Mouse (Mus musculus): ENCODE data around the gene Ndufs2. TPM values are rescaled to one million over a fixed set of nuclear protein-coding genes. Genes with fewer than 3 reads are reported as not detected.
A peak's percentile ranks its signal among the peaks of the same experiment; 100 is the strongest.

Gene Ndufs2
- polyA plus RNA-seq, 1 experiment from 2014 or later, result 217 TPM

DNA sequence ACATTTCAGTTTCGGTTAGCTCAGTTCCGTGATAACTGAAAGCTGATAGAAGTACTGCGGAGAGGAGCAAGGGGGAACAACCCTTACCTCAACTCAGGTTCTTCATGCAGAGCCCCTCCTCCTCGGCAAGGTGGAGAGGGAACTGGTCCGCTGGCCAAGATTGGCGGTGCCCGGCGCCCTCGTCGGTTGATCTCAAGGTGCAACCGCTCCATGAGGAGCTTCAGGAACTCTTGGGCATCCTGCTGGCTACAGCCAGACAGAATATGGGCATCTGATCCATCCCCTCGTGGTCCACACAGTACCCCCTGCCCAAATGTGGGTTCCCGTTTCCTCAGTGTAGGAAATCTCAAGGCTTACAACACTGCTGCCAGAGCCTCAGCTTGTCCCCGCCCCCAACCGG lies 33.3 kb upstream of the Ndufs2 start:
- H3K27me3 ChIP-seq, result no peaks in the 10 kb centered on the region
- H3K36me3 ChIP-seq, result peaks cover 54% of the 10 kb centered on the region

DNA sequence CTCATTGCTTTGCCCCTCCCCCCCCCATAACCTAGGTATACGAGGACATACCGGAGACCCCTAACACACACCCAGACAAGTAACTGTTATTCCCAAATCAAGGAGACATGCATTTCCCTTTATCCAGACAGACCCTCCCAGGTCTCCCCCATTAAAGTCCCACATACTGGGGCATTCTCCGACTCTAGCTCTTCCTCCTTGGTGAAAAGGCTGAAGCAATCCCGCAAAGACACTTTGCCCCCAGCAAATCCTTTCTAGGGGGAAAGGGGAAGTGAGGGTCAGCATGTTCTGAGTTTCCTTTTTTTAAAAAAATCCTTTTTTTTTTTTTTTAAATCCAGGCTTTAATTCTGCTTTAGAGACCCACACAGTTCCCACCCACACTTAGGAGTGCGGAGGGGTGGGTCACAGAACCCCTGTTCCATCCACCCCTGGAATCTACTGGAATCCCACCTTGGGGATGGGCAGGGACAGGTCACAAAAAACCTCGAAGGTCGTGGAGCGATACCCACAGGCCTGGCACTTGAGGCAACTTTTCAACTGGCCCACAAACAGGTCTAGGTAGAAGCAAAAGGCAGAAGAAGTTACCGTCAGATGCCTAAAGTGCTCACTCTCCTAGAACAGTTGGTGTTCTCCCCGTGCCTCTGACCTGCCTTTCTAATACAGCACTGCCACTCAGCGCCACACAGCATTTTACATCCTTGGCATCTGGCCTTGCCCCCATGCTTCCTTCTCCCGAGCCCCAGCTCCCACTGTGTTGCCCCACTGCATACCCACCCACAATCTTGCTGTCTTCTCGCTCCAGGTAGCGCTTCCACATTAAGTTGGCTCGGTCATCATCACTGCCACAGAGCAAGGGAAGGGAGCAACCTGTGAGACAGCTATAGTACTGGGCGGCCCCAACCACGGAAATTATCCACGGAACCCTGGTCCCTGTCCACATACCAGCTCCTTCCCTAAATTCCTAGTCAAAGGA lies 32.3 kb upstream of the Ndufs2 start:
- H3K9me3 ChIP-seq, result no peaks in the 10 kb centered on the region
- 87% methylated on average over 18 of the region's 18 CpGs for WGBS
- no peak overlapping the region for H3K27ac ChIP-seq
- no peaks in the 10 kb centered on the region for H3K27me3 ChIP-seq
- H3K4me1 ChIP-seq, result peaks cover 52% of the 10 kb centered on the region
- ATAC-seq (ENCODE audit: insufficient number of reproducible peaks, low FRiP score, low TSS enrichment, low read depth), result no peak
- no peak overlapping the region for H3K4me2 ChIP-seq
- no peak overlapping the region for H3K9ac ChIP-seq
- H3K36me3 ChIP-seq, result peaks cover 51% of the 10 kb centered on the region
- no peak overlapping the region for H3K4me3 ChIP-seq

More for the DNA sequence above, 33.3 kb upstream of the Ndufs2 start:
- WGBS, result 94% methylated on average over 15 of the region's 15 CpGs
- Histone ChIP-seq H3K4me1 (peaks cover 52% of the 10 kb centered on the region), H3K9ac (no peak overlapping the region), H3K4me3 (no peak overlapping the region), H3K9me3 (no peaks in the 10 kb centered on the region), H3K4me2 (no peak overlapping the region), H3K27ac (no peak overlapping the region)
- ATAC-seq (ENCODE audit: insufficient number of reproducible peaks, low FRiP score, low TSS enrichment, low read depth), result no peak

DNA sequence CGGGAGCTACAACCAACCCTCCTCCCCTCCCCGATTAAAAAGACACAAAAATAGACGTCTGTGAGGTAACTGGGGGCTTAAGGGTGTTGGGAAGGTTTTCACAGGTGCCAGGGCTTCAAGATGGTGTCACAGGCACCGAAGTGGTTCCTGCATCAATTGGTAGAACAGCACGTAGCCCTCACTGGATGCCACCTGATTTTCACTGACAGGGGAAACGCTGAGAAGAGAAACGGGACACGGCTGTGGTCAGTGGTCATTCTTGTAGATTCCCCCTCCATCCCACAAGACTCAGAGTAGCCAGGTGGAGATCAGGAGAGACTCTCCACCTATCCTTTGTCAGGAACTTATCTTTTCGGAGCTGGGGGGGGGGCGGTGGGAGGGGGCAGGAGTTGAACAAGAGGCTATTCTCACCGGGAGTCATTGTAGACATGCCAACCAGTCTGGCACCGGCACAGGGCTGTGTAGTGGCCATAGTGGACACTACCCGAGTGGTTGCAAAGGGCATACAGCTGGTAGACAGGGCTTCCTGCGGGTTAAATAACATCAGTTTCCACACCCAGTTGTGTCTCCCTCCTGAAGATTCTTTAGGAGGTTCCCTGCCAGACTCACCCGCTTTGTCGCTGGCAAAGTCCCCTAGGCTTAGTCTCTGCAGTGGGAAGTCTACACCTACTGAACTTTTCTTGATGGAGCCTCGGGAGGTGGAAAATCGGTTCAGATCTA lies 31.1 kb upstream of the Ndufs2 start:
- Histone ChIP-seq H3K9me3 (no peaks in the 10 kb centered on the region), H3K9ac (no peak overlapping the region), H3K4me2 (peak overlapping the region; percentile 77), H3K4me1 (peaks cover 45% of the 10 kb centered on the region), H3K27ac (peak overlapping the region; percentile 91; the same call in 1 of the 2 replicates), H3K36me3 (peaks cover 62% of the 10 kb centered on the region), H3K4me3 (no peak overlapping the region), H3K27me3 (no peaks in the 10 kb centered on the region)
- ATAC-seq (ENCODE audit: insufficient number of reproducible peaks, low FRiP score, low TSS enrichment, low read depth), result no peak
- WGBS, result 78% methylated on average over 18 of the region's 18 CpGs

DNA sequence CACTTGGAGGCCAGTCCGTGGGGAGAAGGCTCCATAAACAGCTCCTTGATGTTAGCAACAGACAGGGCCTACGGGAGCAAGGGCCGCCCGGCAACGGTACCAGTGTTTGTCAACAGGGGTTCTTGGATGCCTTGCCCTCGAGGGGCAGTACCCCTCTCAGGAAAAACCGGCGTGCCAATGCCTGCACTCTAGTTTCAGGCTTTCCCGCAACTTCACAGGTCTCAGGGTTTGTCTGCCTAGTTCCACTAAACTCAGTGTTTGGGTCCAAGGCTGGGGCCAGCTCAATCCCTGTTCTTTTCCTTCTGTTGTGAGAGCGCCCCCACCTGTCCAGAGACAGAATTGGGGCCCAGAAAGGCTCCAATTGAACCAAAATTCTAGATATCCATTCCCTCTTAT lies 30.3 kb upstream of the Ndufs2 start:
- WGBS, result 0% methylated on average over 10 of the region's 10 CpGs
- H3K4me1 ChIP-seq, result peaks cover 38% of the 10 kb centered on the region
- no peaks in the 10 kb centered on the region for H3K27me3 ChIP-seq
- peak overlapping the region; percentile 47; the same call in 1 of the 2 replicates for H3K9ac ChIP-seq
- no peaks in the 10 kb centered on the region for H3K9me3 ChIP-seq
- H3K4me2 ChIP-seq, result peak overlapping the region; percentile 77
- H3K27ac ChIP-seq, result peak overlapping the region; percentile 91
- peaks cover 66% of the 10 kb centered on the region for H3K36me3 ChIP-seq
- H3K4me3 ChIP-seq, result peak overlapping the region; percentile 70
- ATAC-seq (ENCODE audit: insufficient number of reproducible peaks, low FRiP score, low TSS enrichment, low read depth), result peak; percentile 44

DNA sequence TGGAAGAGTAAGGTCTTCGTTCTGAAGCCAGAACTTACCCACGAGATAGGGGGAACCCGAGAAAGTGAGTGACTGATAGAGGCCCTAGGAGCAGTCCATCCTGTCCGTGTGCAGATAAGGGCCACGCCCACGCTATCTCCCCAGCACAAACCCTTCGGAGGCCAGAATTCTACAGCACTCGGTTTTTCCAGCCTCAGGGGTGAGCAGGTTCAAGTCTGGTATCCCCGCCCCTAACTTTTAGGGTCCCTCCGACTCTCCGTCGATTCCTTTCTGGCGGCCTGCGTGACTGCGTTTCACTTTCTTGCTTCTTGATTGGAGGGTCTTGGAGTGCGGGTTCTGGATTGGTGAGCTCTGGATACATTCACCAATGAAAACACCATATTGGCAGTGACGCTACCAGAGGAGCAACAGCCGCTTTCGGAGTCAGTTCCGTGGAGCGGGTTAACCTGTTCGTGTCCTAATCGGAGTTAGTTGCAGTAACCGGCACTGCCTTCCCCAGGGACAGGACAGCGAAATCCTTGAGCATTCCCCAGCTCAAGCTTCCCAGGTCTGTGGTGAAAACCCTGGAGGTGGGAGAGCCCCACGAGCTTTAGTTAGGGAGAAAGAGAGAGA lies 29.8 kb upstream of the Ndufs2 start, which contains the start of gene Ppox:
Gene Ppox, minus strand, starts transcription at position 271 of the 612 bp plus-strand sequence.
- H3K4me2 ChIP-seq, result peak within 1 kb of the TSS; percentile 84
- under 1% methylated on average over 26 of the region's 26 CpGs for WGBS
- ATAC-seq (ENCODE audit: insufficient number of reproducible peaks, low FRiP score, low TSS enrichment, low read depth), result peak; percentile 95

DNA sequence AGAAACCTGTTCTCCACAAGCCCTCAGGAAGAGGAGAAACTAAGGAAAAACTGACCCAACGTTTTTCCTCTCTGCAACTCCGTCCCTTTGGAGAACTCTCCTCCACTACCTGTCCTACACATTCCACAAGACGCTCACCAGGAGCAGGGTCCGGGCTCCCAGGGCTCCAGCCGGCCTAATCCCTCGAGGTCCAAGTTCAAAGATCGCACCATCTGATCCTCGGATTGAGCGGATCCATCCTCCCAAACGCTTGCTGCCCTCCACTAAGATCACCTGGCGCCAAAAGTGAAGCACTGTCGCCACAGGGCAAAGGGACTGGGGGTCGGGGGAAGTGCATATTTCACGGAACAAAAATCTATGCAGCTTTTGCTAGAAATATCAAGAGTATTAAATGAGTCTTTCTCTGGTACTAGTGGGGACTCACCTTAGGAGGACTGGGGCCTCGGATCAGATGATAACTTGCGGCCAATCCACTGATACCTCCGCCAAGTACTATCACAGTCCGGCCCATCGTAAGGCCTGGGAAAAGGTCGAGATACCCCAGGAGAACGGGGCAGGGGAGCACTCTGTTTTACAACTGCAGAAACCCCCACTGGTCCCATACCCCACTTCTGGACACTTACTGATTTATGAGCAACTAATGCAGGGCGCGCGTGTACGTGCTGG lies 29.2 kb upstream of the Ndufs2 start:
- WGBS, result under 1% methylated on average over 25 of the region's 25 CpGs
- peak overlapping the region; percentile 84 for H3K4me2 ChIP-seq

More for the DNA sequence above, 29.8 kb upstream of the Ndufs2 start, which contains the start of gene Ppox:
- Histone ChIP-seq H3K9ac (peak within 1 kb of the TSS; percentile 69), H3K4me1 (peaks cover 33% of the 10 kb centered on the region), H3K9me3 (no peaks in the 10 kb centered on the region), H3K36me3 (peaks cover 66% of the 10 kb centered on the region), H3K27ac (peak within 1 kb of the TSS; percentile 91), H3K4me3 (peak within 1 kb of the TSS; percentile 70), H3K27me3 (no peaks in the 10 kb centered on the region)

DNA sequence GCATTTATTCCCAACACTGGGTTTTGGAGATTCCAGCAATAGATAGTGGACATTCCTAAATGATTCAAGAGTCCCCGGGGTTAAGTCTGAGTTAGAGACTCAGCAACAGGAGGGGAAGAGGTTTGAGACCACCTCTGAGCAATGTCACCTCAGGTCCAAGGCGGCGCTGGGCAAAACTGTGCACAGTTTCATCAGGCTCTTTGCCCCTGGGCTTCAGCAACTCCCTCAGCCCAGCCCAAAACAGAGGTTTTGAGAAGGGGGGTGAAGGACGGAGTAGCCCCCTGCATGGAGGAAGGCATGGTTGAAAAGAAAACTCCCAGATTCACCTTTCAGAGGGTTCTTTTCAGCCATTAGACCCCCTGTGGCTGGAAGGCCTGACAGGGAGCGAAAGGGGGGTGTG lies 28.5 kb upstream of the Ndufs2 start:
- no peaks in the 10 kb centered on the region for H3K9me3 ChIP-seq
- H3K4me1 ChIP-seq, result peaks cover 22% of the 10 kb centered on the region
- peak overlapping the region; percentile 70 for H3K4me3 ChIP-seq
- ATAC-seq (ENCODE audit: insufficient number of reproducible peaks, low FRiP score, low TSS enrichment, low read depth), result no peak
- H3K36me3 ChIP-seq, result peaks cover 67% of the 10 kb centered on the region
- peak overlapping the region; percentile 84 for H3K4me2 ChIP-seq
- peak overlapping the region; percentile 69 for H3K9ac ChIP-seq
- H3K27me3 ChIP-seq, result no peaks in the 10 kb centered on the region
- H3K27ac ChIP-seq, result no peak overlapping the region
- WGBS, result 60% methylated on average over 5 of the region's 5 CpGs

More for the DNA sequence above, 29.2 kb upstream of the Ndufs2 start:
- H3K27me3 ChIP-seq, result no peaks in the 10 kb centered on the region
- peak overlapping the region; percentile 69 for H3K9ac ChIP-seq
- peaks cover 27% of the 10 kb centered on the region for H3K4me1 ChIP-seq
- H3K9me3 ChIP-seq, result no peaks in the 10 kb centered on the region
- peaks cover 67% of the 10 kb centered on the region for H3K36me3 ChIP-seq
- peak overlapping the region; percentile 77 for H3K27ac ChIP-seq
- peak; percentile 11; the same call in 1 of the 2 replicates for ATAC-seq (ENCODE audit: insufficient number of reproducible peaks, low FRiP score, low TSS enrichment, low read depth)
- H3K4me3 ChIP-seq, result peak overlapping the region; percentile 70

DNA sequence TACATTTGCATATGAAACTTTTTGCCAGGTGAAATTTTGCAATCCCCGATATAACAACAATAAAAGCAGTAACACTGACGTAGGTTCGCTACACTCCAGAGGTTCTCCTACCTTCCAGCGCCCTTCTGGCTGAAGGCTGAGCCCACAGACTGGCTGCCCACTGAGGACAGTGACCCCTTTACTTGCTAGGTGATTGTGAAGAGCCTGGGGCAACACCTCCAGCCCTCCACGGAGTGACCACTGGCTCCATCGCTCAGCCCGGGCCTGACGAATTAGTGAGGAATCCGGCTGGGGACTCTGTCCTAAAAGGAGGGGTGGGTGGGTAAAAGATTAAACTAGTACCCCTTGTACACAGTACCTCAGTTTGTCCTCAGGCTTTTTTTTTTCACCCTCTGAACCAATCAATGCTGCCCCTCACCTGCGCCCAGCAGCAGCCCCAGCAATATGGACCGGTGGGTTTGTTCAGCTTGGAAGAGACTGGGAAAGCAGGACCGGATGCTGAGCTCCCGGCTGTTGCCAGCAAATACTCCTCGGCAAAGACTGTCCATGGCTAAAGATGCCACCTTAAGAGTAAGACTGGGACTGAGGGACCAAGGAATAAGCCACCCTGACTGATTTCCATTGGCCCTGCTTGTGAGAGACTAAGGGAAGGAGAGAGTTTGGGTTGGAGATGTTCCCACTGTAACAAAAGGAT lies 28.0 kb upstream of the Ndufs2 start:
- Histone ChIP-seq H3K4me3 (peak overlapping the region; percentile 70; the same call in 1 of the 2 replicates), H3K27ac (no peak overlapping the region), H3K4me1 (peaks cover 19% of the 10 kb centered on the region), H3K9me3 (no peaks in the 10 kb centered on the region), H3K9ac (no peak overlapping the region), H3K36me3 (peaks cover 67% of the 10 kb centered on the region), H3K27me3 (no peaks in the 10 kb centered on the region), H3K4me2 (no peak overlapping the region)
- WGBS, result 85% methylated on average over 14 of the region's 14 CpGs
- no peak for ATAC-seq (ENCODE audit: insufficient number of reproducible peaks, low FRiP score, low TSS enrichment, low read depth)

DNA sequence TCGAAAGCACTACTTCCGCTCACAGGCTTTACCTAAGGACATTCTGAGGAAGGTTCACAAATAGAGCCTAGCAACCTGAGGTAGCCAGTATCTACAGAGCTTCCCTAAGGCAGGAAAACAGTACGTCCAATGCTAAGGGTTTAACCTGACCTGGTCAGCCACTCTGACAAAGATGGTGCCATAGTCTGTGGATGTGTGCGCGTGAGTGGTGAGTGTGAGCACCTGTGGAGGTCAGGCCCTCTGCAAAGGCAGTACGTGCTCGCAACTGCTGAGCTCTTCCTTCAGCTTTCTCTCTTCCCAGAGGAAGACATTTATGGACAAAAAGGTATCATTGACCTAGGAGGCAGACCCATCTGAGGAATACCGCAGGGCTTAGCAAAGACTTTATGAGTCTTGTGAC lies 27.2 kb upstream of the Ndufs2 start:
- H3K27ac ChIP-seq, result no peak overlapping the region
- no peak for ATAC-seq (ENCODE audit: insufficient number of reproducible peaks, low FRiP score, low TSS enrichment, low read depth)
- H3K9ac ChIP-seq, result no peak overlapping the region
- H3K4me1 ChIP-seq, result peaks cover 15% of the 10 kb centered on the region
- no peak overlapping the region for H3K4me3 ChIP-seq
- H3K9me3 ChIP-seq, result no peaks in the 10 kb centered on the region
- H3K36me3 ChIP-seq, result peaks cover 67% of the 10 kb centered on the region
- no peaks in the 10 kb centered on the region for H3K27me3 ChIP-seq
- 95% methylated on average over 8 of the region's 8 CpGs for WGBS
- H3K4me2 ChIP-seq, result no peak overlapping the region

DNA sequence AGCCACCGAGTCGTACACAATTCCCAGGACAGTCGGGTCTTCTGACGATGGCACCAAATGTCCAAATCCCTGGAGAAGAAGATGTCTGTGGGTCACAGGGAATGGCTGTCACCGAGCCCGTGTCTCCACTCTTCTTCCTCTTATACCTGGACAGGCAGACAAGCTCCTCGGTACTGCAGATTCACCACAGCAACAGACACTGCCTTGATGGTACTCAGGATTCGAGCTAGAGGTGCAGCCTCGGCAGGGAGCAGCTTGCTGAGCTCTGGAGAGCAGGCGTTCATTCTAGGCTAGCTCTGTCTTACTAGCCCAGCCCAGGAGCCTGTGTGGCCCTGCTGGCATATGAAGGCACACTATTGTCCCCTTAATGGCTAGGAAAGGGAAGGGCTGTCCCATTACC lies 26.5 kb upstream of the Ndufs2 start:
- no peak overlapping the region for H3K4me3 ChIP-seq
- H3K9me3 ChIP-seq, result no peaks in the 10 kb centered on the region
- H3K4me2 ChIP-seq, result no peak overlapping the region
- H3K9ac ChIP-seq, result no peak overlapping the region
- H3K27me3 ChIP-seq, result no peaks in the 10 kb centered on the region
- no peak for ATAC-seq (ENCODE audit: insufficient number of reproducible peaks, low FRiP score, low TSS enrichment, low read depth)
- 85% methylated on average over 10 of the region's 10 CpGs for WGBS
- peaks cover 15% of the 10 kb centered on the region for H3K4me1 ChIP-seq
- H3K36me3 ChIP-seq, result peaks cover 66% of the 10 kb centered on the region
- H3K27ac ChIP-seq, result no peak overlapping the region

Data from limb, embryonic 15.5 days (tissue).